Mouse (Mus musculus): ENCODE measurements around the gene Ube4b.

DNA sequence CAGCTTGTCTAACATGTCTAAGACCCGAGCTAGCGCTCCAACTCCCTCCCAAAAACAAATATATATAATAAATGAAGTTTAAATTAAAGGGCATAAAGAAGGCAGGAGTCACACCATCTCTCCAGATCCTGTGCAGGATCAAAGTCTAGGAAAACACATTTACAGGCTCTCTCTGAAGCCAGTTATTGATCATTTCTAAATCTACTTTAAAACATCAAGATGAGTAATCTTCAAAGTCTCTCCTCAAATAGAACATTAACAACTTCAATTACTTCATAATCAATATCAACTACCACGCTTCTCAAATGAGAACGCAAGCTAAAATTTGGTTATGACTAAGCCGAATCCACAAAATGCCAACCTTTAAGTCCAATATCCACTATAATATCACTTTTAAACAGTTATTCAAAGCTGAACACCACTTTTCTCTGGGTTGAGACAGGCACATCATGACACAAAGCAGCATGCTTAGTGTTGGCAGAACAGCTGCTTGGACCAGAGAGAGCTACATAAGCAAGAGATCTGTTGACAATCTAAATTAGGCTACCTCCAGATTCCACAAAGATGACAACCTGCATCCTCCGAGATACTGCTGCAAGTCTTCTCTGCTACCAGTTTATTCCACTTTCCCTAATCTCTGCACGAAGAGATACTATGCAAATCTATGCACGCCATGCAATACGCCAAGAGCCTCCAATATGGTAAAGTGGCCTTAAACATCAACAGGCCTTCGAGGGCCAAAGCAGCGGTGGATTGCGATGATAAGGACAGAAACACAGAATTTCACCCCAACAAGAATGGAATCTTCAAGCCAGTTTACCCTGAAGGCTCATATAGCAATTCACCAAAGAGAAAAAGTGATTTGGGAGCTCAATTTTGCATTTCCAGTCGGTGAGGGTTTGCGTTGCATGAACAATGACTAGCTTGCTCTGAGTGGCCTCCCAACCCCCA lies 120.5 kb downstream of the Ube4b start:
- TF ChIP-seq EP300 (IDR thresholded peaks at IDR 0.05; ENCODE audit: low read depth in 1 of 2, low read length in 2 of 2) (no peak), MYC (IDR thresholded peaks at IDR 0.05; ENCODE audit: low read depth, low read length) (no peak), TAL1 (IDR thresholded peaks at IDR 0.05; ENCODE audit: low read length) (peak; percentile 11; the same call in 1 of the 2 replicates), BHLHE40 (IDR thresholded peaks at IDR 0.05; ENCODE audit: borderline replicate concordance, low read depth, low read length) (no peak), CTCF (IDR thresholded peaks at IDR 0.05 in 2 of 3, conservative IDR thresholded peaks at IDR 0.05 in 1 of 3; ENCODE audit: control insufficient read depth in 1 of 3, insufficient read depth in 1 of 3, low read depth in 2 of 3, low read length in 3 of 3, poor library complexity in 1 of 3, severe bottlenecking in 1 of 3) (no peak), POLR2A (IDR thresholded peaks at IDR 0.05; ENCODE audit: control insufficient read depth in 1 of 2, insufficient read depth in 1 of 2, low read depth in 1 of 2, low read length in 2 of 2, poor library complexity in 1 of 2) (no peak), MAX (IDR thresholded peaks at IDR 0.05; ENCODE audit: low read length) (no peak), POLR2AphosphoS2 (IDR thresholded peaks at IDR 0.05; ENCODE audit: low read length) (no peak), TCF12 (IDR thresholded peaks at IDR 0.05; ENCODE audit: low read depth, low read length) (no peak; the same call in 1 of the 2 replicates)

All from MEL (cell line).